Mouse (Mus musculus) E14TG2a.4 (cell line): ENCODE measurements around the gene Gm4216.
"Not testable (repeated sequence)": the region's sequence is repeated elsewhere in the genome, so short reads cannot be mapped to it uniquely, and the experiment has no call there.

Source experiments
- H3K27me3 ChIP-seq: 2 replicates; pipeline ENCODE4 v1.6.1; 2014; ENCODE audit warnings: low read length, control low read depth; ENCODE audit not compliant: insufficient read depth
- H3K36me3 ChIP-seq: 2 replicates; pipeline ENCODE4 v1.6.1; 2014; ENCODE audit warnings: low read length, control low read depth; ENCODE audit not compliant: insufficient read depth
- H3K4me1 ChIP-seq: replicated peaks from 2 replicates; pipeline ENCODE4 v1.6.1; 2014; ENCODE audit warnings: low read depth, low read length, control low read depth
- H3K4me3 ChIP-seq: replicated peaks from 2 replicates; pipeline ENCODE4 v1.5.1; 2014; ENCODE audit warnings: mild to moderate bottlenecking, low read length
- H3K9me3 ChIP-seq: 2 replicates; pipeline ENCODE4 v1.6.1; 2014; ENCODE audit warnings: low read length, control low read depth

The Gm4216 gene

GRCm38 (mm10) chr7:23019823-23020222 lies at the start of gene Gm4216:
TSS of gene Gm4216 (minus strand) at chr7:23019923.
- H3K27me3 ChIP-seq, H3K4me3 ChIP-seq, H3K9me3 ChIP-seq, H3K4me1 ChIP-seq, H3K36me3 ChIP-seq: not testable (repeated sequence)

- not testable (repeated sequence) for H3K4me3 ChIP-seq, H3K27me3 ChIP-seq, H3K4me1 ChIP-seq, H3K9me3 ChIP-seq, H3K36me3 ChIP-seq
Observed at GRCm38 (mm10) chr7:23067356-23067755, 47.6 kb upstream of the Gm4216 start, which contains the start of gene Gm8720. TSS of gene Gm8720 (minus strand) at chr7:23067456.

GRCm38 (mm10) chr7:23055240-23055639 lies 35.5 kb upstream of the Gm4216 start, which contains the start of gene Vmn1r163:
TSS of gene Vmn1r163 (plus strand) at chr7:23055540.
- not testable (repeated sequence) for H3K4me3 ChIP-seq, H3K36me3 ChIP-seq, H3K4me1 ChIP-seq, H3K27me3 ChIP-seq, H3K9me3 ChIP-seq

GRCm38 (mm10) chr7:22984573-22984972 lies 35.1 kb downstream of the Gm4216 start, which contains the start of gene Gm4214:
TSS of gene Gm4214 (minus strand) at chr7:22984673.
- H3K4me1 ChIP-seq, H3K36me3 ChIP-seq, H3K4me3 ChIP-seq, H3K9me3 ChIP-seq, H3K27me3 ChIP-seq: not testable (repeated sequence)
